Mouse (Mus musculus) hindbrain, embryonic 11.5 days (tissue): ENCODE data around the gene Map3k20. TPM values are rescaled to one million over a fixed set of nuclear protein-coding genes. Genes with fewer than 3 reads are reported as not detected.

Experiments
- ATAC-seq: fragments of 200-750 bp; cut with Nextera tagmentation; 2 replicates; pipeline ENCODE4 v1.8.0; 2017; ENCODE audit warnings: mild to moderate bottlenecking, moderate TSS enrichment, moderate library complexity; ENCODE audit not compliant: low FRiP score
- DNase-seq: peaks from one replicate; pipeline ENCODE4 v3.0.0-alpha.2; 2015; ENCODE audit warnings: low spot score
- H3K27ac ChIP-seq: fragments of 300-500 bp; sonication (generic); 2 replicates; pipeline ENCODE4 v1.5.1; 2014; ENCODE audit warnings: mild to moderate bottlenecking, low read depth, low read length
- H3K27me3 ChIP-seq: fragments of 300-500 bp; sonication (generic); 2 replicates; pipeline ENCODE4 v1.6.1; 2014; ENCODE audit warnings: mild to moderate bottlenecking, low read length, moderate library complexity, mixed read lengths; ENCODE audit not compliant: control insufficient read depth, insufficient read depth
- H3K36me3 ChIP-seq: fragments of 300-500 bp; sonication (generic); 2 replicates; pipeline ENCODE4 v1.6.1; 2014; ENCODE audit warnings: mild to moderate bottlenecking, low read length, moderate library complexity, mixed read lengths; ENCODE audit not compliant: control insufficient read depth, insufficient read depth
- H3K4me1 ChIP-seq: fragments of 300-500 bp; sonication (generic); replicated peaks from 2 replicates; pipeline ENCODE4 v1.6.1; 2014; ENCODE audit warnings: low read length, mixed read lengths; ENCODE audit not compliant: control insufficient read depth, insufficient read depth
- H3K4me2 ChIP-seq: fragments of 300-500 bp; sonication (generic); replicated peaks from 2 replicates; pipeline ENCODE4 v1.6.1; 2014; ENCODE audit warnings: mild to moderate bottlenecking, low read depth, low read length
- H3K4me3 ChIP-seq: fragments of 300-500 bp; sonication (generic); 2 replicates; pipeline ENCODE4 v1.5.1; 2014; ENCODE audit warnings: low read depth, low read length
- H3K9ac ChIP-seq: fragments of 300-500 bp; sonication (generic); 2 replicates; pipeline ENCODE4 v1.6.1; 2014; ENCODE audit warnings: low read depth, low read length
- H3K9me3 ChIP-seq: fragments of 300-500 bp; sonication (generic); 2 replicates; pipeline ENCODE4 v1.6.1; 2016; ENCODE audit warnings: low read length; ENCODE audit not compliant: control insufficient read depth
- WGBS: fragments of 180-500 bp; shearing (Covaris S2); extraction: QIAGEN DNeasy Blood & Tissue Kit; methylation state at CpG from one replicate; pipeline ENCODE4 v1.1.7; 2014; 5-methylcytosine and 5-hydroxymethylcytosine counted together
- polyA plus RNA-seq: library from polyadenylated mRNA; unstranded; fragments of >200 nt; fragmentation: Nextera tagmentation; extraction: Ambion mirVana; gene quantifications from 2 replicates; pipeline ENCODE4 v1.2.1, GENCODE M21; 2014

Gene Map3k20
- polyA plus RNA-seq, 1 experiment from 2014 or later, result 11.0 TPM

- no peak for DNase-seq
- Histone ChIP-seq H3K4me2 (no peak overlapping the region), H3K27me3 (no peaks in the 10 kb centered on the region), H3K9me3 (no peaks in the 10 kb centered on the region), H3K4me1 (no peaks in the 10 kb centered on the region), H3K27ac (no peak overlapping the region), H3K4me3 (no peak overlapping the region), H3K36me3 (no peaks in the 10 kb centered on the region), H3K9ac (no peak overlapping the region)
- ATAC-seq, result no peak
- 92% methylated on average over 6 of the region's 6 CpGs for WGBS
Measured at GRCm38 (mm10) chr2:72267390-72267789, 18.0 kb upstream of the Map3k20 start.

DNA sequence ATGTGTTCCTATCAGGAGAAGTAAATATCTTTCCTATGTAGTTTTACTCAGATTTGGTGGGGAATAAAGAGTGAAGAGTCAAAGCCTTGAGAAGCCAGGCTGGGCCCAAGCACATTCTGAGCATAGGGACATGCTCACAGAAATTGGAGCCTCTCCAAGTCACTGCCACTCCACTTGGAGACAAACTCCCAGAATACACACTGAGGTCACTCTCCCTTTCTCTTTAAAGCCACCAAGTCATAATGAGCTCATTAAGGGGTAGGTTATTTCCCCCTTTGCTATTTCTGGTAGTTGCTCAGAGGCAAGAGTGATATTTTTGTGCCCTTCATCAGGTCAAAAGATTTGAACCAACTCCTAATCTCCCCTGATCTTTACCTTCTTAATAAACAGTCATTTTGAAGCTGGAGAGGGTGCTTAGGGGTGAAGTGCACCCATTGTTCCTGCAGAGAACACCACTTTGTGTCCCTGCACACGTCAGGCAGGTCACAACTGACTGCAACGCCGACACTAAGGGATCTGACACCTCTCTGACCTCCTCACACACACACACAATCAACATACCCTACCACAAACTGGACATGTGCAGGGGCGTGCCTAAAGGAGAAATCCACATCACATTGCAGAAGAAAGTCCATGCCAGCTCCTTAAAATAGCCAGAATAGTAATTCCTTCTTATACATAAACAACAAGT, 15.6 kb upstream of the Map3k20 start:
- Histone ChIP-seq H3K27me3 (no peaks in the 10 kb centered on the region), H3K36me3 (no peaks in the 10 kb centered on the region), H3K27ac (no peak overlapping the region), H3K4me3 (no peak overlapping the region), H3K9ac (no peak overlapping the region), H3K9me3 (no peaks in the 10 kb centered on the region), H3K4me1 (no peaks in the 10 kb centered on the region), H3K4me2 (no peak overlapping the region)
- 82% methylated on average over 4 of the region's 4 CpGs for WGBS
- DNase-seq (no peak), ATAC-seq (no peak)

GRCm38 (mm10) chr2:72278247-72278873, 7.1 kb upstream of the Map3k20 start:
- no peak for DNase-seq
- ATAC-seq, result no peak
- Histone ChIP-seq H3K9me3 (no peaks in the 10 kb centered on the region), H3K4me2 (no peak overlapping the region), H3K27ac (no peak overlapping the region), H3K4me3 (no peak overlapping the region), H3K9ac (no peak overlapping the region), H3K36me3 (no peaks in the 10 kb centered on the region), H3K27me3 (no peaks in the 10 kb centered on the region), H3K4me1 (no peaks in the 10 kb centered on the region)
- 82% methylated on average over 4 of the region's 4 CpGs for WGBS

GRCm38 (mm10) chr2:72280524-72280923, 4.9 kb upstream of the Map3k20 start:
- ATAC-seq, result no peak
- Histone ChIP-seq H3K9ac (no peak overlapping the region), H3K4me2 (no peak overlapping the region), H3K27ac (no peak overlapping the region), H3K4me3 (no peak overlapping the region), H3K36me3 (no peaks in the 10 kb centered on the region), H3K4me1 (no peaks in the 10 kb centered on the region), H3K27me3 (no peaks in the 10 kb centered on the region), H3K9me3 (no peaks in the 10 kb centered on the region)
- WGBS, result 93% methylated on average over 5 of the region's 5 CpGs
- DNase-seq, result no peak

- H3K27ac ChIP-seq, result no peak overlapping the region
- no peaks in the 10 kb centered on the region for H3K36me3 ChIP-seq
- H3K9me3 ChIP-seq, result no peaks in the 10 kb centered on the region
- DNase-seq (no peak), ATAC-seq (no peak)
- no peaks in the 10 kb centered on the region for H3K27me3 ChIP-seq
- H3K4me1 ChIP-seq, result no peaks in the 10 kb centered on the region
- H3K4me2 ChIP-seq, result no peak overlapping the region
- 92% methylated on average over 14 of the region's 14 CpGs for WGBS
- H3K9ac ChIP-seq, result no peak overlapping the region
- no peak overlapping the region for H3K4me3 ChIP-seq
Measured at GRCm38 (mm10) chr2:72281971-72282370, 3.5 kb upstream of the Map3k20 start.

GRCm38 (mm10) chr2:72282733-72283132, 2.7 kb upstream of the Map3k20 start:
- DNase-seq, result no peak
- no peak for ATAC-seq
- Histone ChIP-seq H3K4me3 (no peak overlapping the region), H3K4me2 (no peak overlapping the region), H3K36me3 (no peaks in the 10 kb centered on the region), H3K9me3 (no peaks in the 10 kb centered on the region), H3K9ac (no peak overlapping the region), H3K4me1 (no peaks in the 10 kb centered on the region), H3K27ac (no peak overlapping the region), H3K27me3 (no peaks in the 10 kb centered on the region)
- 87% methylated on average over 4 of the region's 4 CpGs for WGBS

DNA sequence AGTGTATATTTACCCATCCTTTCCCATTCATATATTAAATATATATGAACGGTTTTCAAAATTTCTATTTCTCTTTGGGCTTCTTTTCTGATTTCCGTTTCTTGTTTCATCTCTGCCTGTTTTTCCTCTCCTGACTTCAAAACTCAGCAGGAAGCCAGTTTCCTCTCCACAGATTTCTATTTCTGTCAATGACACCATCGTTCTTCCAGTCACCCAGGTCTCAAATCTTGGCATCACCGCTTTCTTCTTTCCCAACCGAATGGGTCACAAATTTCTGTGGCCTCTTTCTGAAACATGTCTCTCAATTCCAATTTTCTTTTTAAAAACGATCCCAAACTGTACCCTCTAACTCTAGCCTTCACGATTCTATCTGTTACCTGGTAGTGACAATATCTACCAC, 748 bp upstream of the Map3k20 start:
- no peak overlapping the region for H3K4me3 ChIP-seq
- H3K4me1 ChIP-seq, result no peaks in the 10 kb centered on the region
- 75% methylated on average over 7 of the region's 7 CpGs for WGBS
- no peak overlapping the region for H3K27ac ChIP-seq
- no peaks in the 10 kb centered on the region for H3K9me3 ChIP-seq
- DNase-seq (no peak), ATAC-seq (no peak)
- H3K9ac ChIP-seq, result no peak overlapping the region
- no peaks in the 10 kb centered on the region for H3K36me3 ChIP-seq
- H3K27me3 ChIP-seq, result no peaks in the 10 kb centered on the region
- H3K4me2 ChIP-seq, result no peak overlapping the region

DNA sequence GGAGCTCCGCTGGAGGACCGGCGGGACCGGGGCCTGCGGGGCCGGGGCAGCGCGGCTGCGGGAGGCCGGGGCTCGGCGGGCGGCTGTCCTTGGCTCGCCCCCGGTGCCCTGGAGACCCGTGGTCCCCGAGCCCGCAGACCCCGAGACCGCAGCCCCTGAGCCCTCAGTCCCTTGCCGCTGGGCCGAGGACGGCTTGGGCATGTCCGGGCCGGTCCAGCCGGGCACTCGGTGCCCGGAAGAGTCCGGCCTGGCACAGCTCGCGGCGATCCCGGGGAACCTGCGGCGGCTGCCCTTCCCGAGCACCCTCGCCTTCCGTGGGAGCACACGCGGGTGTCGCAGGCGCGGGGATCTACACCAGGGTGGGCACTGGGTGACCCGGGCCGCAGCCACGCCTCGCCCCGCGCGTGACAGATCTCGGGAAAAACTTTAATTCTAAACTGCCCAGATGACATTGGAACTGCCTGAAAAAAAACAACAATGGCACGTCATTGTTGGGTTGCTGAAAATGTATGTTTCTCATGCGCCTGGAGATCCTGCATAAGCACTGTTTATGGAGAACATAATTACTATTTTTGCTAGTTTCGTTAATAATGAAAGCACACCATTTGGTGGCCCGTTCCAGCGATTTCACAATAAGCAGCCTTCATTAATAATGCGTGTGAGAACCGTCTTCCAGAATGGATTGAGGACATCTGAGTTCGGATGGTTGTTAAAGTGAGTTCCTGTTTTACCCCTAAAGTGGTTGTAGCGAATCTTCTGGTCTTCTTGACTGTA, 638 bp downstream of the Map3k20 start:
- 1% methylated on average over 56 of the region's 60 CpGs for WGBS
- peak overlapping the region; percentile 88 for H3K4me2 ChIP-seq
- no peak for DNase-seq
- no peaks in the 10 kb centered on the region for H3K4me1 ChIP-seq
- peak overlapping the region; percentile 83 for H3K4me3 ChIP-seq
- ATAC-seq, result peak; percentile 59
- no peak overlapping the region for H3K27ac ChIP-seq
- peak overlapping the region; percentile 83 for H3K9ac ChIP-seq
- no peaks in the 10 kb centered on the region for H3K9me3 ChIP-seq
- H3K27me3 ChIP-seq, result no peaks in the 10 kb centered on the region
- no peaks in the 10 kb centered on the region for H3K36me3 ChIP-seq
